Mouse (Mus musculus): ENCODE results near the gene Cldn9.

The Cldn9 gene

GRCm38 (mm10) chr17:23680336-23680735 lies 3.5 kb downstream of the Cldn9 start:
- no peak for DNase-seq (ENCODE audit: low read depth, low spot score)

GRCm38 (mm10) chr17:23679127-23679835 lies 4.5 kb downstream of the Cldn9 start, which contains the start of gene Cldn6:
TSS of gene Cldn6 (plus strand) at chr17:23679249.
- no peak for DNase-seq (ENCODE audit: low read depth, low spot score)

- DNase-seq (ENCODE audit: low read depth, low spot score): peak; percentile 89
Observed at GRCm38 (mm10) chr17:23677236-23677679, 6.6 kb downstream of the Cldn9 start, which contains the start of gene Tnfrsf12a. TSS of gene Tnfrsf12a (minus strand) at chr17:23677468.

GRCm38 (mm10) chr17:23676473-23677031 lies 7.3 kb downstream of the Cldn9 start:
- peak; percentile 59 for DNase-seq (ENCODE audit: low read depth, low spot score)

- DNase-seq (ENCODE audit: low read depth, low spot score): peak; percentile 51
Observed at GRCm38 (mm10) chr17:23675564-23676281, 8.1 kb downstream of the Cldn9 start.

- DNase-seq (ENCODE audit: low read depth, low spot score): peak; percentile 67
Observed at GRCm38 (mm10) chr17:23675127-23675526, 8.7 kb downstream of the Cldn9 start.

- peak; percentile 75 for DNase-seq (ENCODE audit: low read depth, low spot score)
Observed at GRCm38 (mm10) chr17:23674271-23674952, 9.4 kb downstream of the Cldn9 start.

- DNase-seq (ENCODE audit: low read depth, low spot score): peak; percentile 100
Observed at GRCm38 (mm10) chr17:23673424-23674073, 10.3 kb downstream of the Cldn9 start, which contains the start of the genes Hcfc1r1 and Thoc6. TSS of gene Hcfc1r1 (plus strand) at chr17:23673596. TSS of gene Thoc6 (minus strand) at chr17:23673882.

GRCm38 (mm10) chr17:23672761-23673160 lies 11.1 kb downstream of the Cldn9 start:
- DNase-seq (ENCODE audit: low read depth, low spot score): no peak

GRCm38 (mm10) chr17:23671519-23671918 lies 12.3 kb downstream of the Cldn9 start:
- no peak for DNase-seq (ENCODE audit: low read depth, low spot score)

- DNase-seq (ENCODE audit: low read depth, low spot score): no peak
Observed at GRCm38 (mm10) chr17:23670516-23671074, 13.2 kb downstream of the Cldn9 start.

- DNase-seq (ENCODE audit: low read depth, low spot score): no peak
Observed at GRCm38 (mm10) chr17:23665511-23665910, 18.3 kb downstream of the Cldn9 start.

- DNase-seq (ENCODE audit: low read depth, low spot score): peak; percentile 65
Observed at GRCm38 (mm10) chr17:23664556-23665021, 19.2 kb downstream of the Cldn9 start.

GRCm38 (mm10) chr17:23661526-23661925 lies 22.3 kb downstream of the Cldn9 start:
- no peak for DNase-seq (ENCODE audit: low read depth, low spot score)

GRCm38 (mm10) chr17:23660876-23661200 lies 23.0 kb downstream of the Cldn9 start:
- DNase-seq (ENCODE audit: low read depth, low spot score): no peak

- DNase-seq (ENCODE audit: low read depth, low spot score): peak; percentile 35
Observed at GRCm38 (mm10) chr17:23660117-23660875, 23.5 kb downstream of the Cldn9 start, which contains the start of gene Bicdl2. TSS of gene Bicdl2 (plus strand) at chr17:23660506.

GRCm38 (mm10) chr17:23658450-23658849 lies 25.4 kb downstream of the Cldn9 start:
- DNase-seq (ENCODE audit: low read depth, low spot score): no peak

- no peak for DNase-seq (ENCODE audit: low read depth, low spot score)
Observed at GRCm38 (mm10) chr17:23654410-23654809, 29.4 kb downstream of the Cldn9 start.

- DNase-seq (ENCODE audit: low read depth, low spot score): no peak
Observed at GRCm38 (mm10) chr17:23654001-23654400, 29.8 kb downstream of the Cldn9 start.

- no peak for DNase-seq (ENCODE audit: low read depth, low spot score)
Observed at GRCm38 (mm10) chr17:23653324-23653723, 30.5 kb downstream of the Cldn9 start.

Measured in brain, adult 2 months (tissue).